Mouse (Mus musculus): Measurements from ENCODE around the gene Clmn. TPM values are rescaled to one million over a fixed set of nuclear protein-coding genes. Genes with fewer than 3 reads are reported as not detected.
"Not testable (repeated sequence)": the region's sequence is repeated elsewhere in the genome, so short reads cannot be mapped to it uniquely, and the experiment has no call there.

Gene Clmn
- total RNA-seq, 4 experiments from 2014 or later, result 1.8 to 2.4 (median 2.1) TPM

GRCm38 (mm10) chr12:104838987-104839386, 25.9 kb downstream of the Clmn start:
- DNase-seq (ENCODE audit: low spot score), result no peak

GRCm38 (mm10) chr12:104838462-104838861, 26.4 kb downstream of the Clmn start:
- DNase-seq (ENCODE audit: low spot score), result no peak

- DNase-seq (ENCODE audit: low spot score), result no peak
Measured at GRCm38 (mm10) chr12:104837957-104838401, 26.9 kb downstream of the Clmn start.

GRCm38 (mm10) chr12:104837111-104837837, 27.6 kb downstream of the Clmn start:
- no peak for DNase-seq (ENCODE audit: low spot score)

- DNase-seq (ENCODE audit: low spot score), result no peak
Measured at GRCm38 (mm10) chr12:104836230-104836629, 28.6 kb downstream of the Clmn start.

- no peak for DNase-seq (ENCODE audit: low spot score)
Measured at GRCm38 (mm10) chr12:104835369-104836094, 29.3 kb downstream of the Clmn start.

GRCm38 (mm10) chr12:104834772-104835171, 30.1 kb downstream of the Clmn start:
- no peak for DNase-seq (ENCODE audit: low spot score)

- DNase-seq (ENCODE audit: low spot score), result no peak
Measured at GRCm38 (mm10) chr12:104830666-104831435, 34.0 kb downstream of the Clmn start.

- DNase-seq (ENCODE audit: low spot score), result no peak
Measured at GRCm38 (mm10) chr12:104830283-104830639, 34.6 kb downstream of the Clmn start.

- peak; percentile 77 for DNase-seq (ENCODE audit: low spot score)
Measured at GRCm38 (mm10) chr12:104829596-104830282, 35.1 kb downstream of the Clmn start.

- not testable (repeated sequence) for DNase-seq (ENCODE audit: low spot score)
Measured at GRCm38 (mm10) chr12:104828986-104829385, 35.9 kb downstream of the Clmn start.

- no peak for DNase-seq (ENCODE audit: low spot score)
Measured at GRCm38 (mm10) chr12:104827721-104828120, 37.2 kb downstream of the Clmn start.

GRCm38 (mm10) chr12:104824907-104825267, 40.0 kb downstream of the Clmn start:
- no peak for DNase-seq (ENCODE audit: low spot score)

- peak; percentile 68 for DNase-seq (ENCODE audit: low spot score)
Measured at GRCm38 (mm10) chr12:104824244-104824906, 40.5 kb downstream of the Clmn start.

GRCm38 (mm10) chr12:104823722-104824121, 41.2 kb downstream of the Clmn start:
- no peak for DNase-seq (ENCODE audit: low spot score)

- DNase-seq (ENCODE audit: low spot score), result no peak
Measured at GRCm38 (mm10) chr12:104822838-104823599, 41.9 kb downstream of the Clmn start.

- DNase-seq (ENCODE audit: low spot score), result no peak
Measured at GRCm38 (mm10) chr12:104822151-104822550, 42.7 kb downstream of the Clmn start.

- no peak for DNase-seq (ENCODE audit: low spot score)
Measured at GRCm38 (mm10) chr12:104820061-104820460, 44.8 kb downstream of the Clmn start.

GRCm38 (mm10) chr12:104819050-104819449, 45.8 kb downstream of the Clmn start:
- no peak for DNase-seq (ENCODE audit: low spot score)

- DNase-seq (ENCODE audit: low spot score), result no peak
Measured at GRCm38 (mm10) chr12:104818057-104818456, 46.8 kb downstream of the Clmn start.
